Mouse (Mus musculus): Measurements from ENCODE around the gene Ccdc9b. TPM values are rescaled to one million over a fixed set of nuclear protein-coding genes. Genes with fewer than 3 reads are reported as not detected.

Gene Ccdc9b
- total RNA-seq, 4 experiments from 2014 or later = 6.2 to 8.4 (median 6.6) TPM

GRCm38 (mm10) chr2:118778418-118778817 lies 16.0 kb upstream of the Ccdc9b start:
- DNase-seq (ENCODE audit: low spot score in 2 of 2) = no peak

DNA sequence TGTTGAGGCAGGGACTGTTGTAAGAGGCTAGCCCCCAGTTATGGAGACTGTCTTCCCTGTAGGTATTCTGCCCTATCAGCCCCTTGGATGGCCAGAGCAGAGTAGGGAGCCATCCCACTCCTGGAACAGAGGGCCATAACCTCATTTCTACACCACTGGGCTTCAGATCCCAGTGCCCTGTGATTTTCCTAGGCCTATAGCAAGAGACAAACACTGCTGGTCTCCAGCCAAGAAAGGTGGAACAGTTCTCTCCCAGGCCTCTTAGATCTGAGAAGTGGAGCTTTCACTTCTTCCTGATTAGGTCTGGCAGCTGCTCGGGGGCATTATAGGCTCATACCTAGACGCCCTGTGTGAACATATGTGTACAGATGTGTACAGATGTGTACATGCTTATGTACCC lies 13.8 kb upstream of the Ccdc9b start:
- DNase-seq (ENCODE audit: low spot score in 2 of 2) = no peak

DNA sequence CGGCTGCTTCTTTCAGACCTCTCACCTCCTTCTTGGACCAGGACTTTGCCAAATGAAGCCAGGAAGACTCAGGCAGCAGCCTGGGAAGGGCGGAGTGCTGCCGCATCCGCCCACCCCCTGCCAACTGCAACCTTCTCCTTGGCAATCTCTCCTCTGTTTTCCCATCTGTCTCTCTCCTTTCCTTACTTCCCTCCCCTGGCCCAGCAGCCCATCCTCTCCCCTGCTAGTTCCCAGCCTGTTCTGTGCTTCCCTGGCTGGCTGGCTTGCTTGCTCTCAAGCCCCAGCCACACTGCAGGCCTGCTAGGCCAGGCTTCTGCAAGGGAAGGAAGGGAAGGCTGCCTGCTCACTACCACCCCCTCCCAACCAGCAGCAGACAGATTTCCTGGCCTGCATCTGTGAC lies 13.4 kb upstream of the Ccdc9b start:
- DNase-seq (ENCODE audit: low spot score in 2 of 2) = peak; percentile 72 to 76

DNA sequence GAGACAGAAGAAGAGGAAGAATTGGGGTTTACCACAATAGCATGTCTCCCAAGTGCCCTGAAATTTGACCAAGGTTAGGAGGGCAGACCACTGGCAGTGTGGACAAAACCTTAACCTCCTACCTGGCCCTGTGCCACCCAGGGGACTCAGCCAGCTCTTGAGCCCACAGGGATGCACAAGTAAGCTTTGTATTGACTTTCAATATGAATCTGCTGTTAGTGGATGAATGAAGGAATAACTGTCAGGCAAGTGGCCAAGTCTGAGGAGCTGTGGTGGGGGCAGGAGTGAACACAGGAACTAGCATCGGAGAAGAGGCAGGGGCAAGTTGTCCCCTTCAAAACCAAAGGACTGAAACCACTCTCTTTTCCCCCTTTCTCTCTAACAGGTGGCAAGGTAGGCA lies 12.9 kb upstream of the Ccdc9b start:
- DNase-seq (ENCODE audit: low spot score in 2 of 2) = no peak

- DNase-seq (ENCODE audit: low spot score in 2 of 2) = no peak
These were observed 12.1 kb upstream of the Ccdc9b start for GRCm38 (mm10) chr2:118774536-118774935.

GRCm38 (mm10) chr2:118772158-118772874 lies 9.9 kb upstream of the Ccdc9b start, which contains the start of gene Phgr1:
Gene Phgr1 (plus strand): TSS chr2:118772769.
- DNase-seq (ENCODE audit: low spot score in 2 of 2) = no peak

DNA sequence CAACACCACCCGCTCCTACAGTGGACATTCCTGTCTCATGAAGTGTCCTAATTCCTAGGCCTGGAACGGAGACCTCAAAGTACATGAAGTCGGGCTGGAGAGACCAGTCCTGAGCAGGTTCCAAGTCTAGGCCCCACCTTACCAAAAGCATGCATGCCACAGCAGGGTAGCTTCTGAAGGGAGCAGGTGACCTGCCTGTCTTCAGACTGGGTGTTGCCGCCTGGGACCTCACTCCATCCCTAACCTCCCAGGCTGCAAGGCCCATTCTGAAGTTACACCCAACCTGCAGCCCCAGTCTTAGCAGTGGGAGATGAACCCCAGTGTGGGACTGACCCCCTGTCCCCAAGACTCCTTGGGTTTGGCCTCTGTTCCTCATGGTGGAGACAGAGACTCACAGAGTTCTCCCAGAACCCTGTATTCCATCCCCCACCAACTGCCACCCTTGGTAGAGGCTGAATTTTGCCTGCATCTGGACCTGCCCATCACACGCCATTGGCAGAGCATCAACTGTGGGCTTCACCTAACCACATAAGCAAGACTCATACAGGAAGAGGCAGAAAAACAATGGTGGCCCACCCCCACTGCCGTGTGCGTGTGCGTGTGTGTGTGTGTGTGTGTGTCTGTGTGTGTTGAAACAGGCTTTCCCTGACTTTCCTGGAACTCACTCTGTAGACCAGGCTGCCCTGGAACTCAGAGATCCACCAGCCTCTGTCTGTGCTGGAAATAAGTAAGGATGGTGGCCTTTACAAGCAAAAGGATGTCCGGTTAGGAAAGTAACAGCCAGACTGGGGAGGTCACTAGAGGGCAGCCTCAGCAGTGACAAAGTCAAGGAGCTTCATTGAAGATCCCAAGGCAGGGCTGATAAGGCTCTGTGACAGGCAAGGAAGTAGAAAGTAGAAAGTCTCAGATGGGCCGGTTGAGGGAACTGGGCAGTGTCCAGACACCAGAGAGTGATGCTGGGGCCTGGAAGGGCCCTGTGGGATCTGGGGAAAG lies 3.9 kb upstream of the Ccdc9b start:
- no peak for DNase-seq (ENCODE audit: low spot score in 2 of 2)

DNA sequence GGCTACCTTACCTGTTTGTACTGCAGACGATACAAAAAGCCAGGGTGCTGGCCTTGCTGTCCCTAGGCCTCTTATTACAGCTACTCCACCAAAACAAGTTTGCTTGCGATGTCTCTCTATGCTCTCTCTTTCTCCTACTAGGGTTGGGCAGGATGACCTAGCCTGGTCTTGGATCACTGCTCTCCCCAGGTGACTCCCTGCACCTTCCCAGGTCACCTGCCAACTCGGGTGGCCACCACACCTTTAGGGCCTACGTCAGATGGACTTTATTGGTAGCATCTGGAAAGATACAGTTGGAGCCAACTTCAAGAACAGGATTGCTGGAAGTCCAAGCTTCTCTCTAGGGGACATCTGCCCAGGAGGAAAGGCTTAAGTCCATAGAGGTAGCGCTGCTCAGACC lies 2.4 kb upstream of the Ccdc9b start:
- DNase-seq (ENCODE audit: low spot score in 2 of 2) = no peak

GRCm38 (mm10) chr2:118764094-118764831 lies 1.8 kb upstream of the Ccdc9b start:
- peak in 1 of 2 experiments; percentile 62 for DNase-seq (ENCODE audit: low spot score in 2 of 2)

DNA sequence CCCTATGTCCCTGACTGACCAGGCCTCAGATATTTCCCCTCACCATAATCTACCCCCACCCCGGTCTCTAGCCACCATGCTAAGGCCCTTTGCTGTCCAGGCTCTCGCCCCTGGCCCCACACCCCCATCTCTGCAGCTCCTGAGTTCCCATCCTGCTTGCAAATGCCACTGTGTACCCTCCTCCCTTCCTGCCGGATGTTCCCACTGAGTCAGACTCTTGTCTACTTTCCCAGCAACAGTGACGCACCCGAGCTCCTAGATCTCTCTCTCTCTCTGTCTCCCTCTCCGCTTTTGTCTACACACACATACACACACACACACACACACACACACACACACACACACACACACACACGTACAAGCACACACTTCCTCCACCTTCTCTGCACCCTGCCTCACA lies 1.0 kb upstream of the Ccdc9b start:
- DNase-seq (ENCODE audit: low spot score in 2 of 2) = peak; percentile 72 to 75

DNA sequence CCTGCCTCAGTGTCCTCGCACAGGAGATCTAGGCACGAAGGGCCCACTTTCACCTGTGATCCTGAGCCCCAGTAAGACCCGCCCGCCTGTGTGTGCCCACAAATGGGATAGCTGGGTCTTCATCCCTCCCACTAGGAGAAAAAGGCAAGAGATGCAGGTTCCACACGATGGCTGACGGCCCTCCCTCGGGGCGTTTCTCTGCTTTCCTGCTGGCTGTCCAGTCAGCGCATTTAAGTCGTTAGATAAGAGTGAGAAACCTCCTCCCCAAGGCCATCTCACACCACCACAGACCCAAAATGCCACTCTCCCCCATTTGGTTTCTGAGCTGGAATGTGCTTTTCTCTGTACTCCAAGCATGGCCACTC lies 305 bp upstream of the Ccdc9b start:
- no peak for DNase-seq (ENCODE audit: low spot score in 2 of 2)

DNA sequence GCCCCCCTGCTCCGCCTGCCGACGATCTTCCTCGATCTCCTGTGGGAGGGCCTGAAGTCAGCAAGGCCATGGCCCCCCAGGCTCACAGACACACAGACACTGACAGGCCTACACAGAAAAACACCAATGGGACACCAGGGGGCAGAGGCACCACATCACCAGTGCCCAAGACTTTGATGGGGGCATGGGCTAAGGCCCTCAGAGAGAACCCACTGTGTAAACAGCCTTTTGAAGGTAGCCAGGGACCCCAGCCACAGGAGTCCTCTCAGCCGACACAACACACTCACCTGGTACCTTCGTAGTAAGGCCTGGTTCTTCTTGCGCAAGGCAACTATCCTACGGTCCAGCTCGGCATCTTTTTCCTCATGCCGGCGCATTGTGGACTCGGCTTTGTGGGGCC lies 1.1 kb downstream of the Ccdc9b start:
- no peak for DNase-seq (ENCODE audit: low spot score in 2 of 2)

- DNase-seq (ENCODE audit: low spot score in 2 of 2) = no peak
These were observed 2.0 kb downstream of the Ccdc9b start for GRCm38 (mm10) chr2:118760311-118761025.

- no peak for DNase-seq (ENCODE audit: low spot score in 2 of 2)
These were observed 2.6 kb downstream of the Ccdc9b start for GRCm38 (mm10) chr2:118759828-118760227.

DNA sequence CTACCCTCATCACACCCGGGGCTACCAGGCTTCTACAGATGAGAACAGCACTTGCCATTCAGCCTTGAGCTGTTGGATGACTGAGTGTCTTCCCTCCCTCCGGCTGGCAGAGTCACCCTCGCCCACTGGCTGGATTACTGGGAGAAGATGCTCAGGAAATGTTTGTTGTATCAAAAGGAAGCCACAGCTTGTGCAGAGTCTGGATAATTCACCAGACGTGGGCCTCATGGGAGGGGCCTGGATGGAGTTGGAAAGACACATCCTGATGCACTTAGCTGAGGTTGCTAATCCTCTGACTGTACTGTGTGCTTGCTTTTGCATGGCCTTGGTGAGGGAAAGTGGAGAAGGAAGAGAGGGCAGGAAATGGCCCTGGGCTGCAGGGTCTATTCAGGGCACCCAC lies 6.4 kb downstream of the Ccdc9b start:
- peak in 1 of 2 experiments; percentile 49 for DNase-seq (ENCODE audit: low spot score in 2 of 2)

GRCm38 (mm10) chr2:118755407-118755806 lies 7.1 kb downstream of the Ccdc9b start:
- DNase-seq (ENCODE audit: low spot score in 2 of 2) = no peak

DNA sequence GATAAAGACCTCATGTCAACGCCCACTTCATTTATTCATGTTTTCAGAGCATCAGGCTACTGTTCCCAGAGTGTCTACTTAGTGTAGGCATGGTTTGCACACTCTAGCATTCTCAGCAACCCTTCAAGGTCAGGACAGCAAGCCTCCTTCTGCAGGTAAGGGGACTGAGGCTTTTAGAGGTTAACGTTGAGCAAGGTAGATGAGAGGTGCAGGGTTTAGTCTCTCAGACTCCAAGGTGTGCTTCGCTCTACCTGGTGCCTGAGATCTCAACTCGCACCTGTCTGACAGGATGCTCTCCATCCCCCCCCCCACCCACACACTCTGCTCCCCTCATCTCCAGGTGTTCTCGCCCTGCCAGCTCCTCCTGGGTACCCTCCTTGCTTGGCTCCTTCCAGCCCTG lies 8.3 kb downstream of the Ccdc9b start:
- no peak for DNase-seq (ENCODE audit: low spot score in 2 of 2)

DNA sequence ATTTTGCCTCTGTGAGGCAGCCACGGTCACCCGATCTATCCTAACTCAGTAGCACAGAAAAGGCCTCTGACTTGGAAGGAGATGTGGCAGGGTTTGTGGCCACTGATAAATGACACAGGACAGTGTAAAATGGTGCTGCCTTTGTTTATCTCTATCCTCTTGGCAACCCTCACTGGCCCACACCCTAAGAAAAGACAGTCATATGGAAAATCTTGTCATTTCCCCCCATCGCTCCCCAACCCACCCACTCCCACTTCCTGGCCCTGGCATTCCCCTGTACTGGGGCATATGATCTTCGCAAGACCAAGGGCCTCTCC lies 9.7 kb downstream of the Ccdc9b start:
- DNase-seq (ENCODE audit: low spot score in 2 of 2) = no peak

DNA sequence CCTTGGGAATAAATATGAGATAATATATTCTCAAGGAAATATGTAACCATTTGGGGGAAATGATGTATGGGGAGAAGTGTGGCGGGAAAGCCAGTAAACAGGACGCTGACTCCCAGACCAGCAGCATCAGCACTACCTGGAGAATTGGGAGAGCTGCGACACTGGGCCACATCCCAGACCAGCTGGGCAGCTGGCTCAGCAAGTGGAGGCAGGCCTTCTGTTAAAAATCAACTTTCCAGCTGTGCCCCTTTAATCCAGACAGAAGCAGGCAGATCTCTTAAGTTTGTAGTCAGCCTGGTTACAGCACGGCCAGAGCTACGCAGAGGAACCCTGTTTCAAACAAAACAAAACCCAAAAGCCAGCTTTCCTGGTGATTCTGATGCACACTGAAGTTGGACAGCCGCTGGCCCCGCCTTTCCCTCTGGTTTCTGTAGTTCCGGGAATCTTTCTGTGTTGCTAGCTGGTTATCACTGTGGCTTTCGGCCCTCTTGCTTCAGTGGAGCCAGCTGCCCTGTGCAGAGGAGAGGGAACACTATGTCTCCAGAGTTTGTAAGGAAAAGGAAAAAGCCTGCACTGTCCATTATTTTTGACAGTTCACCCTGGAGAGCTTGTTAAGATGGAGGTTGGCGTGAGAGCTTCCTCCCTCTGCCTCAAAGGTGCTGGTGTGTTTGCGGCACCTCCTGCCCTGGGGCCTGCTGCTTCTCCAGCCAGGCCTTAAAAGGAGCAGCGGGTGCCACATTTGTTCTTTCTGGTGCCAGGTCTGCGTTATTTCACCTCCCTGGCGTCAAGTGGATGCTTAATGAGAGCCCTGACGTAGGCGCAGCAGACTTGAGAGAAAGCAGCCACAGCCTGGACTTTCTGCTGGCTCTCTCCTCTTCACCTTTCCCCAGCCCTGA lies 10.3 kb downstream of the Ccdc9b start:
- DNase-seq (ENCODE audit: low spot score in 2 of 2) = no peak

DNA sequence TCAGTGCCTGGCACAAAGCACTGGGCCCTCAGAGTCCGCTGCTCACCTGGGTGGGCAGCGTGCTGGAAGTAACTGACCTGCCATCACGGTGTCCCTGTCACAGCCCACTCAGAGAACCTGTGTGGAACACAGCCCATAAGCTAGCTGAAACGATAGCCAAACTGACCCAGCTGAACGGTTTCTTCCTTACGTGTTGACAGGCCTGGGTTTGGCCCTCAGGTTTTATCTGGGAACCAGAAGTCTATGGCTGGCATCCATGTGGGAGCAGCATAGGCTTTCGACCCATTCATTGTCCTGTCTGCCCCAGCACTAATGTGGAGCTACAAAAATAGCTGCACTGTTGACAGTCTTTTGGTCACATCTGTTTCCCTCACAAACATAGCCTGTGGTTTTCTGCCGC lies 12.0 kb downstream of the Ccdc9b start:
- DNase-seq (ENCODE audit: low spot score in 2 of 2) = no peak
